Mouse (Mus musculus) kidney, adult 11 months (tissue): ENCODE data around the gene Dusp16.
A peak's percentile ranks its signal among the peaks of the same experiment; 100 is the strongest.

Experiments
- DNase-seq: peaks from one replicate; pipeline ENCODE4 v3.0.0; 2022

Dusp16 gene

DNA sequence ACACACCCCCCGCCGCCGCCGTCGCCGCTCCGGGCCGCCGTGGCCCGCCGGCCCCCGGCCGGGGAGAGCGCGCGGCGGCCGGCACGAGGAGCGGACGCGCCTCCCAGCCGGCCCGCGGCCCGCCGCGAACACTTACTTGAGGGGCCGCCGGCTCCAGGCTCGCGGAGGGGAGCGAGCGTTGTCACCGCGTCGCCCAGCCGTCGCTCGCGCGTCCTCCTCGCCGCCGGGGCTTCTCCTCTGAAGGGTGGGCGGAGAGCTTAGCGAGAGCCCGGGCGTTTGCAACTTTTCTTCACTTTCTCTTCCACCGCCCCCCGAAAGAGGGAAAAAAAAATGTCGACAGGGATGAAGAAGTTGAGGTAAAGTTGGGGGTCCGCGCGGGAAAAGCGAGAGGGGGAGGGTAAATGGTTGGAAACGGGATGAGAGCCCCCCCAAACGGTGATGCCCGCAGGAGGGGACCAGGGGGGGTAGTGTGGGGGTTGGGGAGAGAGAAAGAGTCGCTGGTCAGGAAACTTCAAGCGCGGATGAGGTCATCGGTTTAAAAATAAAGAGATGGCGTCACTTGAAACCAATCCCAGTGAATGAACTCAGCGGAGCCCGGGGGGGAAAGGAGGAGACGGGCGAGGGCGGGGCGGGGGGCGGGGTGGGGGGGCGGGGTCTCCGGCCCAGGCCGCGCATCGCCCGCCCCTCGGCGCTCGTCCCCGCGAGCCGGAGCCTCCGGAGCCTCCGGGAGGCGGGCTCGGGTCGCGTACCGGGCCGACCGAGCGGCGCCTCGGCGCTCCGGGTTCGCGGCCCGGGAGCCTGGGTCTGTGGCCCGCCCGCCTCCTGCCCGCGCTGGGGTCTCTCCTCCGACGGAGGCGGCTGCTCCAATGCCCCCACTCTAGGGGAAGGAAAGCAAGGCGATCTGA lies at the start of gene Dusp16:
Gene Dusp16 (minus strand): TSS at position 485 of the 905 bp plus-strand sequence.
- peak; percentile 92 for DNase-seq

- DNase-seq = no peak
Measured at GRCm38 (mm10) chr6:134840346-134840745, 47.9 kb upstream of the Dusp16 start.

DNA sequence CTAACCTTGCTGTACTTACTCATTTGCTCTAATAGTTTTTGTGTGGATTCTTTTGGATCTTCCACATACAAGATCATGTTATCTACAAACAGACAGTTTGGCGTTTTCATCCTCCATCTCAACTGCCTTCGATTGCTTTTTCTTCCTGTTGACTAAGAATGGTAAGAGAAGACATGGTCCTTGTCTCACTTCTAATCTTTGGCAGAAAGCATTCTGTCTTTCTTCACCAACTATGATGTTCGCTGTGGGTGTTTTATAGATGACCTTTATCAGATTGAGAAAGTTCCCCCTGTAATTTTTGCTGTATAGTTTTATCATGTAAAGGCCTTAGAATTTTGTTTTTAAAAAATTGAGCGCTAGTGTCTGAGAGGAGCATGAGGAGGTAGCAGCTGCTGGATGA lies 45.7 kb upstream of the Dusp16 start:
- no peak for DNase-seq

- DNase-seq = no peak
Measured at GRCm38 (mm10) chr6:134834585-134835251, 42.3 kb upstream of the Dusp16 start.

DNA sequence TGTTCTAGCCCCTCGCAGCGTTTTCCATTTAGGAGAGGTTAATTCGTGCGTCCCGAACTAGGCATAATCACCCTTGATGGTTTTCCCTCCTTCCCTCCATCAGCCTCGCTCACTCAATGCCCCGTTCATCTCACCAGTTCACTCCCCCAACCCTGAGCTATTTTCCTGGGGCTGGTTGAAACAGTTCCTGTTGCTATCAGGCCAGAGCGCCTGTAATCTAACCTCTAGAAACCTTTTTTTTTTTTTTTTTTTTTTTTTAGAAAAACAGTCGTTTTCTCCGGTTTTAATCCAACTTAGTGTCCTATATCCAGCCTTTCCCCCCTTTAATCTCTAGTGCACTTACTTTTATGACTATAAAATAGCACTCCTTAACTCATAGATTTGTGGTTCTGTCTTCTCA lies 38.4 kb upstream of the Dusp16 start:
- DNase-seq = no peak

- DNase-seq = peak; percentile 99
Measured at GRCm38 (mm10) chr6:134829786-134830700, 37.6 kb upstream of the Dusp16 start, which contains the start of gene Crebl2. TSS of gene Crebl2 (plus strand) at chr6:134830154.

- no peak for DNase-seq
Measured at GRCm38 (mm10) chr6:134822844-134823243, 30.4 kb upstream of the Dusp16 start.

GRCm38 (mm10) chr6:134820411-134820810 lies 28.0 kb upstream of the Dusp16 start:
- DNase-seq = no peak

GRCm38 (mm10) chr6:134819741-134820140 lies 27.3 kb upstream of the Dusp16 start:
- no peak for DNase-seq

- DNase-seq = no peak
Measured at GRCm38 (mm10) chr6:134817051-134817928, 24.9 kb upstream of the Dusp16 start.

DNA sequence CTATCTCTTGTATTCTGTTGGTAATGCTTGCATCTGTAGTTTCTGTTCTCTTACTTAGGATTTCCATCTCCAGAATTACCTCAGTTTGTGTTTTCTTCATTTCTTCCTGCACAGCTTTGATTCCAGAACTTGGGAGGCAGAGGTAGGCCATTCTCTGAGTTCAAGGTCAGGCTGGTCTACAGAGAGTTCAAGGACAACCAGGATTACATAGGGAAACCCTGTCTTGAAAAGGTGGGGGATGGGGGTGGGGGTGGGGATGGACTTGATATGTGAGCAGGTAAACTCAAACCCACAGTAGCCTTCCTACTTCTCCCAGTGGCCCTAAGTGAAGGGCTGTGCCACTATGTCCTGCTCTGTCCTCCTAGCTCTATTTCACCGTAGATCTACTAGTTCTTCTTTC lies 20.6 kb upstream of the Dusp16 start:
- no peak for DNase-seq

GRCm38 (mm10) chr6:134807794-134808193 lies 15.4 kb upstream of the Dusp16 start:
- no peak for DNase-seq

DNA sequence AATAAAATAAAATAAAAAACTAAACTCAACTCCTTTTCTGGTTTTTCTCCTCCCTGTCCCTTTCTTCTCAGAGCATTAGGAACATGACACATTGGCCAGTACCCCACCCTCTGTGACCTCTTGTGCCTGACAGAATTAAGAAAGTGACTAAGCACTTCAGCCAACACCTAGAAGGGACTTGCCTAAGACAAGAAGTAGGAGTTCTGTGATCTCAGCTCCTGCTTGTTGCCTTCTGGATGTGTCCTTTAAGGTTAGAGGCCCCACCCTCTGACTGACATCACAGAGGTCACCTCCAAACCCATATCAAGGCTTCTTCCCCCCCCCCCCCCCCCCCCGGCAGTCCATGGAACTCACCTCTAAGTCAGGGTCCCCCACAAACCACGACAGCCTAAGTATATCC lies 14.7 kb upstream of the Dusp16 start:
- no peak for DNase-seq

GRCm38 (mm10) chr6:134806130-134806529 lies 13.7 kb upstream of the Dusp16 start:
- DNase-seq = no peak

DNA sequence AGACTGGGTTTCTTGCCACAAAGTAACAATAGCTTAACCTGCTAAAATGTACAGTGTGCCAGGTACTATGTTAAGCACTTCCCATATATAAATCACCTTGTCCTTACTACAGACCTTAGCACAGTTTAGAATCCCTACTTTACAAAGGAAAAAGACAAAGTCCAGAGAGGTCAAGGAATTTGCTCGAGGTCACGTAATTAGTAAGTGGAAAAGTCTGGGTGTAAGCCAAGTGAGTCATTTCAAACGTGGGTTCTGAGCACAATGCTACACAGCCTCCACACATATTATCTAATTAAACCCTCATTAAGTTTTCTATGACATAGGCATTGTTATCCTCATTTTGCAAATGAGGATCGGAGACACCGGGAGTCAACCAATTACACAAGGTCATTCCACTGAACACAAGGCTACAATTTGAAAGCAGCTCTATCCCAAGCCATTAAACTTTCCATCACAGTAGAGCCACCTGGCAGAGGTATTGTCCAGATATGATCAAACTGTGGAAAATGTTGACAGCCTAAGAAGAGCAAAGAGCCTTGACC lies 12.4 kb upstream of the Dusp16 start:
- DNase-seq = peak; percentile 36

DNA sequence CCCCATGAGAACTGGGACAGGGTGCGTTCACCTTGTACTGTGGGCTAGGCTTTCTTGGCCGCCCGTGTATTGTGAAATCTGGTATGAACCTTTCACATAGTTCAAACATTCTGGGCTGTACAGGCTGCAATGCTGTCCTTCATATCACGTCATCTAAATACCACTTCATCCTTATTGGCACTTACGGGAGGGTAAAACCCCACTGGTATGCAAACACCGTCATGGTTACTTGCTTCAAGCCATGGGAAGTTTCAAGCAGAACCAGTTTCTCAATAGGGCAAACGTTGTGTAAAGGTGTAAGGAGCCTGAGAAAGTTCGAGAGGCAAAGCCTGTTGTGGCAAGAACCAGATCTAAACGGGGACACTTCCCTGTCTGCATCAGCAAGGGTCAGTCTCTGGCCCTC lies 10.2 kb upstream of the Dusp16 start:
- peak; percentile 64 for DNase-seq

DNA sequence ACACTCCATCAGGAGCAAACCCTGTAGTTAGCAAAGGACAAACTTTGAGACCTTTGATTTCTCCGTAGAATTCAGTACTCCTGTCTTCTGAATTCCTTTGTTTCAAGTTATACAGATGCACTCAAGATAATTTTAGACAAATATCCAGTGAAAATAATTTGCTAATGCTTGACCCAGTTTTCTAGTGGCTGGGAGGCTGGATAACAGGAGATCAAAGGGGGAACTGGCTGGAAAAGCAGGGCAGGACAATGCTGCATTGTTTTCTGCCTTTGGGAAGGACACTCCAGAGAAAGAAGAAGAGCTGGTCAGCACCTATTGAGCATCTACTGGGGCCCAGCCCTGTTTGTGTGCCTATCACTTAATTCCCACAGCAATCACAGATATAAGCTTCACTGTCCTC lies 9.1 kb upstream of the Dusp16 start:
- no peak for DNase-seq

- no peak for DNase-seq
Measured at GRCm38 (mm10) chr6:134796297-134796696, 3.9 kb upstream of the Dusp16 start.

- peak; percentile 86 for DNase-seq
Measured at GRCm38 (mm10) chr6:134793911-134794520, 1.6 kb upstream of the Dusp16 start.

DNA sequence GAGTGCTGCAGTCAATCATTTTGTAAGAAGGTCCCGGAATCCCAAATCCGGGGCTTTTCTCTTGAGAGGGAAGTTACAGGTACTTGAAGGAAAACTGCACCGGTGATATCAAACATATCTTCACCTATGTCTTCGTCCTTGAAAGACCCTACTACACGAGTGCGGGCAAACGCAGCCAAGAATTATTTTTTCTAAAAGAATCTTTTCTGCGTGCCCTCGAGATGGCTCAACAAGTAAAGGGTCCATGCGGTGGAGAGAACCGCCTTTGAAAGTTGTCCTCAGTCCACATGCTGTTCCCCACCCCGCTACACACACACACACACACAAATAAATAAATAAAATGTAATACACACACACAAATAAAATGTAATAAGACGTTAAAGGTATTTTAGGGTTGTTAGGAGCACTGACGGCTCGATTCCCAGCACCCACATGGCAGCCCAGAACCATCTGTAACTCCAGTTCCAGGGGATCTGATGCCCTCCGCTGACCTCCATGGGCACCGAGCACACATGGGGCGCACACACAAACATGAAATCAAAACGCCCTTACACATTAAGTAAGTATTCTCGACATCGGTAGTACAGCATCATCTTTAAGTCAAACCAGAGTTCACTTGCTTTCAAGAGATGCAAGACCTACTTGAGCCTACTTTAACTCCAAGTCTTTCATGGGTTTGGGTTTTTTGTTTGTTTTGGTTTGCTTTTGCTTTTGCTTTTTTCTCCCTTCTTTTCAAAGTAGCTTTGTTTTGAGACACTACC lies 801 bp upstream of the Dusp16 start:
- DNase-seq = peak; percentile 20
